Mouse (Mus musculus) embryonic facial prominence, embryonic 11.5 days (tissue): ENCODE measurements around the gene P2ry14. TPM values are rescaled to one million over a fixed set of nuclear protein-coding genes. Genes with fewer than 3 reads are reported as not detected.
"Not testable (repeated sequence)": the region's sequence is repeated elsewhere in the genome, so short reads cannot be mapped to it uniquely, and the experiment has no call there.

Experiments used
- ATAC-seq: fragments of 200-750 bp; cut with Nextera tagmentation; replicated peaks from 2 replicates; pipeline ENCODE4 v1.8.0; 2017; ENCODE audit warnings: low read depth; ENCODE audit not compliant: insufficient number of reproducible peaks, low FRiP score, low TSS enrichment
- DNase-seq: peaks from one replicate; pipeline ENCODE4 v3.0.0-alpha.2; 2015; ENCODE audit warnings: low spot score
- H3K27ac ChIP-seq: fragments of 300-500 bp; sonication (generic); replicated peaks from 2 replicates; pipeline ENCODE4 v1.5.1; 2014; ENCODE audit warnings: mild to moderate bottlenecking, low read depth, low read length, control low read depth
- H3K27me3 ChIP-seq: fragments of 300-500 bp; sonication (generic); 2 replicates; pipeline ENCODE4 v1.6.1; 2014; ENCODE audit warnings: mild to moderate bottlenecking, low read length, moderate library complexity, mixed read lengths; ENCODE audit not compliant: control insufficient read depth, insufficient read depth
- H3K36me3 ChIP-seq: fragments of 300-500 bp; sonication (generic); replicated peaks from 2 replicates; pipeline ENCODE4 v1.6.1; 2014; ENCODE audit warnings: low read depth, mild to moderate bottlenecking, low read length, moderate library complexity, mixed read lengths; ENCODE audit not compliant: control insufficient read depth, insufficient read depth
- H3K4me1 ChIP-seq: fragments of 300-500 bp; sonication (generic); 2 replicates; pipeline ENCODE4 v1.6.1; 2014; ENCODE audit warnings: low read length, mixed read lengths; ENCODE audit not compliant: control insufficient read depth, insufficient read depth
- H3K4me2 ChIP-seq: fragments of 300-500 bp; sonication (generic); 2 replicates; pipeline ENCODE4 v1.6.1; 2014; ENCODE audit warnings: low read depth, mild to moderate bottlenecking, control low read depth, low read length, moderate library complexity
- H3K4me3 ChIP-seq: fragments of 300-500 bp; sonication (generic); 2 replicates; pipeline ENCODE4 v1.5.1; 2014; ENCODE audit warnings: low read depth, low read length, control low read depth
- H3K9ac ChIP-seq: fragments of 300-500 bp; sonication (generic); replicated peaks from 2 replicates; pipeline ENCODE4 v1.6.1; 2014; ENCODE audit warnings: mild to moderate bottlenecking, control low read depth, low read length
- H3K9me3 ChIP-seq: fragments of 300-500 bp; sonication (generic); replicated peaks from 2 replicates; pipeline ENCODE4 v1.6.1; 2016; ENCODE audit warnings: mild to moderate bottlenecking, low read length, inconsistent platforms, mixed read lengths; ENCODE audit not compliant: control insufficient read depth
- WGBS: fragments of 180-500 bp; shearing (Covaris S2); extraction: QIAGEN DNeasy Blood & Tissue Kit; methylation state at CpG from one replicate; pipeline ENCODE4 v1.1.7; 2014; 5-methylcytosine and 5-hydroxymethylcytosine counted together
- polyA plus RNA-seq: library from polyadenylated mRNA; unstranded; fragments of >200 nt; fragmentation: Nextera tagmentation; extraction: Ambion mirVana; gene quantifications from 2 replicates; pipeline ENCODE4 v1.2.1, GENCODE M21; 2014

P2ry14 gene
- polyA plus RNA-seq, 1 experiment from 2014 or later, result 1.4 TPM

GRCm38 (mm10) chr3:59097421-59097820 is 56.0 kb downstream of the P2ry14 start:
- 82% methylated on average over 6 of the region's 6 CpGs for WGBS
- no peak overlapping the region for H3K4me2 ChIP-seq
- ATAC-seq, result no peak
- DNase-seq, result no peak
- H3K36me3 ChIP-seq, result no peaks in the 10 kb centered on the region
- H3K27me3 ChIP-seq, result no peaks in the 10 kb centered on the region
- H3K9me3 ChIP-seq, result no peaks in the 10 kb centered on the region
- no peaks in the 10 kb centered on the region for H3K4me1 ChIP-seq
- H3K27ac ChIP-seq, result no peak overlapping the region
- H3K4me3 ChIP-seq, result no peak overlapping the region
- H3K9ac ChIP-seq, result no peak overlapping the region

- WGBS, result 82% methylated on average over 11 of the region's 11 CpGs
- Histone ChIP-seq H3K36me3 (no peaks in the 10 kb centered on the region), H3K27me3 (no peaks in the 10 kb centered on the region), H3K4me2 (no peak overlapping the region), H3K27ac (no peak overlapping the region), H3K4me1 (no peaks in the 10 kb centered on the region), H3K9ac (no peak overlapping the region), H3K9me3 (no peaks in the 10 kb centered on the region), H3K4me3 (no peak overlapping the region)
- ATAC-seq (no peak), DNase-seq (no peak)
Measured at GRCm38 (mm10) chr3:59092702-59093101, 60.7 kb downstream of the P2ry14 start.

- Histone ChIP-seq H3K36me3 (no peaks in the 10 kb centered on the region), H3K4me1 (peaks cover 4% of the 10 kb centered on the region; the same call in 1 of the 2 replicates), H3K9me3 (no peaks in the 10 kb centered on the region), H3K27ac (no peak overlapping the region), H3K4me3 (no peak overlapping the region), H3K4me2 (0 out of 2 replicates have a peak overlapping the region, but pooled peaks have one; percentile 11), H3K9ac (no peak overlapping the region), H3K27me3 (no peaks in the 10 kb centered on the region)
- ATAC-seq (peak; percentile 56; the same call in 1 of the 2 replicates), DNase-seq (peak; percentile 22)
- 6% methylated on average over 7 of the region's 7 CpGs for WGBS
Measured at GRCm38 (mm10) chr3:59080919-59081318, 72.5 kb downstream of the P2ry14 start.

- Histone ChIP-seq H3K27me3 (no peaks in the 10 kb centered on the region), H3K36me3 (no peaks in the 10 kb centered on the region), H3K4me3 (no peak overlapping the region), H3K9me3 (no peaks in the 10 kb centered on the region), H3K4me1 (peaks cover 4% of the 10 kb centered on the region; the same call in 1 of the 2 replicates), H3K27ac (no peak overlapping the region), H3K4me2 (0 out of 2 replicates have a peak overlapping the region, but pooled peaks have one; percentile 11), H3K9ac (no peak overlapping the region)
- peak; percentile 33 for DNase-seq
- 9% methylated on average over 6 of the region's 6 CpGs for WGBS
- ATAC-seq, result peak; percentile 50
Measured at GRCm38 (mm10) chr3:59080293-59080916, 73.0 kb downstream of the P2ry14 start.

GRCm38 (mm10) chr3:59079327-59079726 is 74.1 kb downstream of the P2ry14 start:
- Histone ChIP-seq H3K36me3 (no peaks in the 10 kb centered on the region), H3K9ac (no peak overlapping the region), H3K4me2 (no peak overlapping the region), H3K27ac (no peak overlapping the region), H3K27me3 (no peaks in the 10 kb centered on the region), H3K4me3 (no peak overlapping the region), H3K9me3 (no peaks in the 10 kb centered on the region), H3K4me1 (peaks cover 4% of the 10 kb centered on the region; the same call in 1 of the 2 replicates)
- 40% methylated on average over 4 of the region's 4 CpGs for WGBS
- ATAC-seq, result 0 out of 2 replicates have a peak, but pooled peaks have one; percentile 14
- DNase-seq, result peak; percentile 82

GRCm38 (mm10) chr3:59078585-59078984 is 74.8 kb downstream of the P2ry14 start:
- H3K4me1 ChIP-seq, result peaks cover 4% of the 10 kb centered on the region; the same call in 1 of the 2 replicates
- no peaks in the 10 kb centered on the region for H3K9me3 ChIP-seq
- H3K27me3 ChIP-seq, result no peaks in the 10 kb centered on the region
- H3K27ac ChIP-seq, result no peak overlapping the region
- H3K36me3 ChIP-seq, result no peaks in the 10 kb centered on the region
- ATAC-seq, result no peak
- WGBS, result 63% methylated on average over 11 of the region's 11 CpGs
- no peak overlapping the region for H3K4me3 ChIP-seq
- no peak for DNase-seq
- H3K9ac ChIP-seq, result no peak overlapping the region
- H3K4me2 ChIP-seq, result no peak overlapping the region

- ATAC-seq (no peak), DNase-seq (peak; percentile 38)
- no peak overlapping the region for H3K9ac ChIP-seq
- H3K4me1 ChIP-seq, result peaks cover 4% of the 10 kb centered on the region; the same call in 1 of the 2 replicates
- H3K9me3 ChIP-seq, result no peaks in the 10 kb centered on the region
- H3K27me3 ChIP-seq, result no peaks in the 10 kb centered on the region
- H3K4me3 ChIP-seq, result no peak overlapping the region
- H3K4me2 ChIP-seq, result no peak overlapping the region
- no peaks in the 10 kb centered on the region for H3K36me3 ChIP-seq
- H3K27ac ChIP-seq, result no peak overlapping the region
- 58% methylated on average over 4 of the region's 4 CpGs for WGBS
Measured at GRCm38 (mm10) chr3:59077278-59077677, 76.1 kb downstream of the P2ry14 start.

GRCm38 (mm10) chr3:59069071-59069470 is 84.3 kb downstream of the P2ry14 start:
- not testable (repeated sequence) for H3K27me3 ChIP-seq, H3K4me3 ChIP-seq, H3K27ac ChIP-seq, H3K4me2 ChIP-seq, H3K4me1 ChIP-seq, DNase-seq, H3K36me3 ChIP-seq, H3K9me3 ChIP-seq, H3K9ac ChIP-seq, ATAC-seq
- 79% methylated on average over 1 of the region's 1 CpGs for WGBS
